Mouse (Mus musculus) heart, postnatal 0 days (tissue): ENCODE data around the gene Rgs14.

Source experiments
- CTCF ChIP-seq: IDR thresholded peaks from 2 replicates; pipeline ENCODE4 v1.5.1; 2016; ENCODE audit warnings: antibody characterized with exemption, control low read depth, low read depth
- EP300 ChIP-seq: IDR thresholded peaks from 2 replicates; pipeline ENCODE4 v1.6.1; 2016; ENCODE audit warnings: antibody characterized with exemption, low read depth

GRCm38 (mm10) chr13:55404853-55405782 lies 35.6 kb downstream of the Rgs14 start:
- TF ChIP-seq CTCF, result peak; percentile 92
- TF ChIP-seq EP300, result no peak
